Mouse (Mus musculus) CD8-positive naive resting alpha-beta T cell, adult 2 months (primary cell): ENCODE results near the gene Dusp12.

ENCODE experiments used
- DNase-seq, 2 experiments: peaks; one replicate each; pipeline ENCODE4 v3.0.0; 2022; ENCODE audit warnings: low read depth in 2 of 2, low spot score in 2 of 2

The Dusp12 gene

GRCm38 (mm10) chr1:170898413-170899075 is 13.2 kb upstream of the Dusp12 start:
- DNase-seq, result no peak

GRCm38 (mm10) chr1:170896651-170897281 is 11.4 kb upstream of the Dusp12 start:
- DNase-seq, result no peak

GRCm38 (mm10) chr1:170894603-170895602 is 9.6 kb upstream of the Dusp12 start:
- peak in 1 of 2 experiments; percentile 45 for DNase-seq

- DNase-seq, result no peak
Measured at GRCm38 (mm10) chr1:170892279-170892678, 6.9 kb upstream of the Dusp12 start.

GRCm38 (mm10) chr1:170891646-170892045 is 6.3 kb upstream of the Dusp12 start:
- DNase-seq, result no peak

GRCm38 (mm10) chr1:170889310-170889709 is 4.0 kb upstream of the Dusp12 start:
- DNase-seq, result no peak

GRCm38 (mm10) chr1:170886044-170886458 is 711 bp upstream of the Dusp12 start:
- no peak for DNase-seq

GRCm38 (mm10) chr1:170884390-170884789 is 950 bp downstream of the Dusp12 start:
- no peak for DNase-seq

GRCm38 (mm10) chr1:170882915-170883485 is 2.3 kb downstream of the Dusp12 start:
- no peak for DNase-seq

- DNase-seq, result no peak
Measured at GRCm38 (mm10) chr1:170876906-170877305, 8.4 kb downstream of the Dusp12 start.

- DNase-seq, result no peak
Measured at GRCm38 (mm10) chr1:170875676-170876075, 9.7 kb downstream of the Dusp12 start.

- no peak for DNase-seq
Measured at GRCm38 (mm10) chr1:170871961-170872360, 13.4 kb downstream of the Dusp12 start.

- no peak for DNase-seq
Measured at GRCm38 (mm10) chr1:170871402-170871801, 13.9 kb downstream of the Dusp12 start.

GRCm38 (mm10) chr1:170868905-170869283 is 16.4 kb downstream of the Dusp12 start:
- DNase-seq, result no peak

- DNase-seq, result peak in 1 of 2 experiments; percentile 9
Measured at GRCm38 (mm10) chr1:170868107-170868904, 17.0 kb downstream of the Dusp12 start.

- DNase-seq, result peak; percentile 65 to 74
Measured at GRCm38 (mm10) chr1:170867691-170868105, 17.6 kb downstream of the Dusp12 start, which contains the start of gene Atf6. Atf6 (minus strand) TSS chr1:170867771.

GRCm38 (mm10) chr1:170866992-170867690 is 18.2 kb downstream of the Dusp12 start:
- peak in 1 of 2 experiments; percentile 3 for DNase-seq

GRCm38 (mm10) chr1:170865406-170865805 is 19.9 kb downstream of the Dusp12 start:
- DNase-seq, result no peak

GRCm38 (mm10) chr1:170864754-170865153 is 20.6 kb downstream of the Dusp12 start:
- DNase-seq, result no peak

GRCm38 (mm10) chr1:170864234-170864633 is 21.1 kb downstream of the Dusp12 start:
- no peak for DNase-seq
